Mouse (Mus musculus) left cerebral cortex, postnatal 14 days (tissue): ENCODE data around the gene Rep15. TPM values are rescaled to one million over a fixed set of nuclear protein-coding genes. Genes with fewer than 3 reads are reported as not detected.

ENCODE experiments used
- DNase-seq, 2 experiments: peaks; one replicate each; pipeline ENCODE4 v3.0.0; 2021 to 2022; ENCODE audit warnings: low spot score in 2 of 2, mixed read lengths in 1 of 2
- intact Hi-C: fragments of 180-260 bp; cut with DNase I; formaldehyde crosslinking; loops from one replicate; pipeline ENCODE4 v1.15.1; 2025
- long read RNA-seq, 2 experiments: library from polyadenylated mRNA; stranded (forward); transcript quantifications; one replicate each; pipeline ENCODE4 v2.0.0; 2021
- total RNA-seq, 2 experiments: library from RNA; stranded (reverse); gene quantifications; 2 replicates each; pipeline ENCODE4 v1.2.3; 2021

The Rep15 gene
- 1 to 10 TPM; 1.6 to 2.5 TPM for total RNA-seq
- long read RNA-seq, experiment 1, result 0 reads
- long read RNA-seq, experiment 2, result 0 reads

DNA sequence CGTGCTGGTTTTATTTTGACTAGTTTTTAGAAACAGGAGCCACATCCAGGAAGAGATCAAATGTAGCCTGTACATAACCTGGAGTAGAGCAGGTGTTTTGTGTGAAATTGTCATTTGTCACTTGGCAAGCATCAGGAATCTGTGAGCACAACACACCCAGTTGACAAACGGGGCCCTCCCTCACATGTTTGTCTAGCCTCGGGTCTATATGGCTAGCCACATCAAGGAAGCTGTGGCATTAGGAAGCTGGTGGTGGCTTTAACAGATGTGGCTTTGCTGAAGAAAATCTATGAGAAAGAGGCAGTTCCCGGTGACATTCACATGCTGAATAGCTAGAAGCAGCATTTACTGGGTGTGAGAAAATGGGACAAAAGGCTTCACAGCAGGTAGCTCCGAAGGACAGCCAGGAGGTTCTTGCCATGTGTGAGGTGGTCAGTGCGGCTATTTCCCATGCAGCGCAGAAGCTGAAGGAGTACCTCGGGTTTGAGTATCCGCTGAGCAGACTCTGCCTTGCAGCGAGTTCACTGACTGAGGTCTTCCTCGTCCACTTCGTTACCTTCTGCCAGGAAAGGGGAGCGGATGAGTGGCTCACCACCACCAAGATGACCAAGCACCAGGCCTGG, at the start of gene Rep15:
Gene Rep15, plus strand, starts transcription at position 282 of the 623 bp plus-strand sequence.
- no peak for DNase-seq
- intact Hi-C loops, result no loop called here

DNA sequence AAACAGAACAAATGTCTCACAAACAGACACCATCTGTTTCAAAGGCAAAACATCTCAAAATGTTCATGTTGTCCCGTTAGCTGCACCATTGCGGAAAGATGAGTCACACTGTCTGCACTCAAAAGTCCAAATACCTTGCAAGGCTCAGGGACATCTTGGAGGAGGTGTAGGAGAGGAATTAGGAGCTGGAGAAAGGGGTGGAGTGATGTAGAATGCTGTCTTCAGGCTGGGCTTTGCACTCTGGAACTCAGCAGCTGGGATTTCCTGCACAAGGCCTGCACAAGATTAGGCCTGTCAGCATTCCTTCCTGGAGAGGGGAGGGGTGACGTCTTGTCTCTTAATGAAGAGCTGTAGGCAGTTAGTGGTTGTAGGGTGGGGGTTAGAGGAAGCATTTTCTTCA, 47.8 kb upstream of the Rep15 start:
- intact Hi-C loops, result no loop called here
- DNase-seq, result peak in 1 of 2 experiments; percentile 30

DNA sequence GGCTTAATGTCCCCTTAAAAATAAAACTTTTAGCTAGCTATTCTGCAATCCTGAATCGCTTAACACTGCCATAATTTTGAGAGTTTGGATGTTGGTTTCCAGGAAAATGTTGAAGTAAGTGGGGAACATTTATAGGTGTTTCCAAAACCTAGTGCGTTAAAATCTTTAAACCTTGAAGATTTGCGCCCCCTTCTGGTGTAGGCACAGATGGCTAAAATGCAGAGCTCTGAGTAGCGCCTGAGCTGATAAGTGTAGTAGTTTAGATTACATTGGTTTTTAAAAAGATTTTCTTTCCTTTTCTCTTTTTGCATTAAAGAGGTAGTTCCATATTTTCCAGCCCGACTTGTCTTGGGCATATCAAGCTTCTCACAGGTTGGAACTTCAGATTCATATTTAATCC, 38.1 kb upstream of the Rep15 start:
- DNase-seq, result peak; percentile 78 to 82
- intact Hi-C loops, result loop anchor here (1.0 kb wide), 1 partner anchor 161 kb away; no protein-coding TSS in a partner anchor

GRCm38 (mm10) chr6:146995391-146995790, 37.0 kb upstream of the Rep15 start:
- no peak for DNase-seq
- intact Hi-C loops, result no loop called here

GRCm38 (mm10) chr6:146995878-146996277, 36.5 kb upstream of the Rep15 start:
- no peak for DNase-seq
- intact Hi-C loops, result no loop called here

- intact Hi-C loops, result no loop called here
- DNase-seq, result no peak
Observed at GRCm38 (mm10) chr6:146997006-146997405, 35.4 kb upstream of the Rep15 start.

DNA sequence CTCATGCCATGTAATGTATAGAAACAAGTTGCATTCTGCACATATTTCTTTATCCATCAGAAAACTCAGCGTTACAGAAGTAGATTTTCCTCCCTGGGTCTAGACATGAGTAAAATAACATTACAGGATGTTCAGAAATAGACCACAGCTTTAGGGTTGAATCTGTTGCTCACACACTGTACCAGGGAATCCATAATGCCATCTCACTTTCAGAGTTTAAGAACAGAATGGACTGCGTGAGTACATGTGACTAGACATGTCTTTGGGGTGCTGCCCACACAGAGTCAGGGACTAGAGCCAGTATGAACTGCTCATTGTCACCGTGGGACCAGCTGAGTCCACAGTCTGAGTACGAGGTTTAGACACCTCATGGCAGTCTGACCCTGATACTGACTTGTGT, 33.7 kb upstream of the Rep15 start:
- intact Hi-C loops, result no loop called here
- peak in 1 of 2 experiments; percentile 51 for DNase-seq

DNA sequence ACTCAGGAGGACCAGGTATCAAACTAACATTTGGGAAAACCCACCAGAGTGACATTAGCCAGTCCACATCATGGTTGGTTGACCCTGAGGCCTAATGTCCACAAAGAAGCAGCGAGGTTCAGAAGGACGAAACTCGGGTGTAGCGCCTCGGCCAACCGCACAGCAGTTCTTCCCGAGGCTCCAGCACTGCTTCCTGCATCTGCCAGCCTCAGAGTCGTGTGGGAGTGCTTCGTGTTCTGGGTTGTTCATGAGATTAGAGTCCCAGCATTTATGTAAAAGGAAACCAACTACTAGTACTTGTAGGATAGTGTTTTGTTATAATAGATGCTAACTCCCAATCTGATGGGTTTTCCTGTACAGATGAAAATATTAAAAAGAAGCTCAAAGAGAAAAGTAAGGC, 33.1 kb upstream of the Rep15 start:
- peak in 1 of 2 experiments; percentile 26 for DNase-seq
- intact Hi-C loops, result no loop called here

DNA sequence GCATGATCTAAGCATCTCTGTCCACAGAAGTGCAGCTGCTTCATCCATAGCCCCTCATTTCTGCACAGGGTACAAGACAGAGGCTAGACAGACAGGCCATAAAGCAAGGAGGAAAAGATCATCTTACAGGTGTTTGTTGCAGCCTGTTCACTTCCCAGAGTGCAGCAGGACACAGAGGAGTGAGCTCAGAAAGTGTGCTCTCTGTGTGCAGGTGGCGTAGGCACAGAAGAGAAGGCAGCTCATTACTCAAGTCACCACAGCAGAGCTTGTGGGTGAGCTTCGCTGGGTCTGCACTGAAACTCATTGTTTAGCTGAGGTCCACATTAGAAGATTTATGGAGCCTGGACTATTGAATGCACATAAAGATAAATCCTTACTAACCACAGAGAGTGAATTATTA, 32.6 kb upstream of the Rep15 start:
- intact Hi-C loops, result no loop called here
- DNase-seq, result no peak

GRCm38 (mm10) chr6:147008148-147008547, 24.2 kb upstream of the Rep15 start:
- intact Hi-C loops, result no loop called here
- peak in 1 of 2 experiments; percentile 50 for DNase-seq

GRCm38 (mm10) chr6:147010358-147010757, 22.0 kb upstream of the Rep15 start:
- DNase-seq, result no peak
- intact Hi-C loops, result loop anchor here (10.0 kb wide), 1 partner anchor 944 kb away; no protein-coding TSS in a partner anchor

DNA sequence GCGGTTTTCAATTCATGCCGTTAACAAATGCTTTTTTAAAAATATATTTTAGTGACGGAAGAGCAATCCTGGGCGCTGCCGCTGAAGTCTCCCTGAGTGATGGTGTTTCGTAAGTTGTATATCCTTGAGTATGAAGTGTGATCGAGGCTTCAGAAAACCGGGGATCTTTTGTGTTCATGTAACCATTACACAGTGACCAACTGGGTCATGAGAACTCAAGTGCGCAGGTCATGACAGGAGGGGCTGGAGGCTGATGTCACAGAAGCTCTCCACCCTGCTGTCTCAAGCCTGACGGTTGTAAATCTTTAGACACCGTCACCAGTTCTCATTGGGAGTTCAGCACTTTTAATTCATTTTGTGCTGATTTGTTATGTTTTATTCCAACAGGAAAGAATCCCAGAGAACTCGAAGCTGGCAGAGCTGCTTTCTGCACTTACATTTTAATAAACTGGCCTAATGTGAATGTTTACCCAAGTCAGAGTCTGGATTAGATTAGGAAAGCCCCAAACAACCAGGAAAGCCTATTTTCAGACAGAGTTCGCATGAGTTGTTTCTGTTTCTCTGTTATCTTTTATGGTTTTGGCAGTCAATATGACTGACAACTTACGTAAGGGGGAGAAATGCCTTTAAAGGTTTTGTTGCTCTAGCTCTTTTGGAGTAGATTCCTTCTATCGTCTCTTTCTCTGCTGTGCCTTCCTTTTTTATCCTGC, 21.4 kb upstream of the Rep15 start:
- intact Hi-C loops, result loop anchor here (10.0 kb wide), 1 partner anchor 944 kb away; no protein-coding TSS in a partner anchor
- DNase-seq, result no peak

GRCm38 (mm10) chr6:147011555-147011954, 20.8 kb upstream of the Rep15 start:
- intact Hi-C loops, result loop anchor here (10.0 kb wide), 1 partner anchor 943 kb away; no protein-coding TSS in a partner anchor
- DNase-seq, result no peak

GRCm38 (mm10) chr6:147011977-147012376, 20.4 kb upstream of the Rep15 start:
- no peak for DNase-seq
- intact Hi-C loops, result loop anchor here (10.0 kb wide), 1 partner anchor 943 kb away; no protein-coding TSS in a partner anchor

DNA sequence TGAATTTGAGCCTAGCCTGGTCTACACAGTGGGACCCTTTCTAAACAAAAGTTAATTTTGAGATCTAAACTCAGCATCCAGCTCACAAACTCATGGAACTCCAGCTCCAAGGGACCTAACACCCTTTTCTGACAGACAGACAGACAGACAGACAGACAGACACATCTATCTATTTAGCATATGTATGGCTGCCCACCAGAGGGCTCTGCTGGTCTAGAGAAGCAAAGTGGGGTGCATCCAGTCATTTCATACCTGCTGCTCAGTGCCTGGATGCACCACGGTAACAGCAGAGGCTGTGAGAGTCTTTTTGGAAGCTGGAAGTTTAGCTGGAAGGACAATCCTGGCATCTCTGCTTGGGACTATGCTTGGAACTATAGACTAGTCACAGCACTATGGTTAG, 18.8 kb upstream of the Rep15 start:
- DNase-seq, result no peak
- intact Hi-C loops, result loop anchor here (10.0 kb wide), 1 partner anchor 941 kb away; no protein-coding TSS in a partner anchor

GRCm38 (mm10) chr6:147017906-147018305, 14.5 kb upstream of the Rep15 start:
- no peak for DNase-seq
- intact Hi-C loops, result loop anchor here (10.0 kb wide), 1 partner anchor 937 kb away; no protein-coding TSS in a partner anchor

- DNase-seq, result no peak
- intact Hi-C loops, result loop anchor here (10.0 kb wide), 1 partner anchor 936 kb away; no protein-coding TSS in a partner anchor
Observed at GRCm38 (mm10) chr6:147018364-147018763, 14.0 kb upstream of the Rep15 start.

DNA sequence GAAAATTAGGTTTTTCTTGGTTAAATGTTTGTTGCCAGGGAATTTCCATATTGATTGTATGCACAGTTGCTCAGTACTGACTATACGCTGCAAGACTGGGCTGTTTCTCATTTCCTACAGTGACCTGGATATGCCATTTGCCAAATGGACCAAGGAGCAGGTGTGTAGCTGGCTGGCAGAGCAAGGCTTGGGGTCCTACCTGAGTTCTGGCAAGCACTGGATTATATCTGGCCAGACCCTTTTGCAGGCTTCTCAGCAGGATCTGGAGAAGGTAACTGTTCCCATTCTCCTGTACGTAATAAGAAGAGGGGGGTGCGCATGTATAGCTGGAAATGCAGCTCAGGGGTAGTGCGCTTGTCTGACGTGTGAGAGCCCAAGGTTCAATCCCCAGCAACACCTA, 11.2 kb upstream of the Rep15 start:
- intact Hi-C loops, result no loop called here
- no peak for DNase-seq

- no peak for DNase-seq
- intact Hi-C loops, result no loop called here
Observed at GRCm38 (mm10) chr6:147022375-147023132, 9.8 kb upstream of the Rep15 start.

GRCm38 (mm10) chr6:147023133-147023395, 9.3 kb upstream of the Rep15 start:
- no peak for DNase-seq
- intact Hi-C loops, result no loop called here
